Mouse (Mus musculus) limb, embryonic 15.5 days (tissue): ENCODE data around the gene Draxin. TPM values are rescaled to one million over a fixed set of nuclear protein-coding genes. Genes with fewer than 3 reads are reported as not detected.

Experiments
- ATAC-seq: fragments of 200-750 bp; cut with Nextera tagmentation; 2 replicates; pipeline ENCODE4 v1.8.0; 2017; ENCODE audit warnings: low read depth, moderate TSS enrichment; ENCODE audit not compliant: insufficient number of reproducible peaks, low FRiP score, low TSS enrichment
- H3K27ac ChIP-seq: fragments of 300-500 bp; sonication (generic); 2 replicates; pipeline ENCODE4 v1.5.1; 2015; ENCODE audit warnings: moderate library complexity, mild to moderate bottlenecking, inconsistent platforms
- H3K27me3 ChIP-seq: fragments of 300-500 bp; sonication (generic); 2 replicates; pipeline ENCODE4 v1.6.1; 2015; ENCODE audit warnings: inconsistent platforms
- H3K36me3 ChIP-seq: fragments of 300-500 bp; sonication (generic); 2 replicates; pipeline ENCODE4 v1.6.1; 2015; ENCODE audit warnings: inconsistent platforms
- H3K4me1 ChIP-seq: fragments of 300-500 bp; sonication (generic); 2 replicates; pipeline ENCODE4 v1.6.1; 2015; ENCODE audit warnings: inconsistent platforms
- H3K4me2 ChIP-seq: fragments of 300-500 bp; sonication (generic); 2 replicates; pipeline ENCODE4 v1.6.1; 2015; ENCODE audit warnings: mild to moderate bottlenecking, inconsistent platforms
- H3K4me3 ChIP-seq: fragments of 300-500 bp; sonication (generic); 2 replicates; pipeline ENCODE4 v1.5.1; 2015; ENCODE audit warnings: mild to moderate bottlenecking, inconsistent platforms
- H3K9ac ChIP-seq: fragments of 300-500 bp; sonication (generic); 2 replicates; pipeline ENCODE4 v1.6.1; 2015; ENCODE audit warnings: inconsistent platforms
- H3K9me3 ChIP-seq: fragments of 300-500 bp; sonication (generic); 2 replicates; pipeline ENCODE4 v1.6.1; 2016; ENCODE audit warnings: inconsistent platforms
- WGBS: fragments of 180-500 bp; shearing (Covaris S2); methylation state at CpG from one replicate; pipeline ENCODE4 v1.1.7; 2015; 5-methylcytosine and 5-hydroxymethylcytosine counted together
- polyA plus RNA-seq: library from polyadenylated mRNA; unstranded; fragments of >200 nt; fragmentation: Nextera tagmentation; extraction: Ambion mirVana; gene quantifications from 2 replicates; pipeline ENCODE4 v1.2.1, GENCODE M21; 2015

The Draxin gene
- polyA plus RNA-seq, 1 experiment from 2014 or later = 0.29 TPM

- Histone ChIP-seq H3K9ac (no peak overlapping the region), H3K4me1 (peaks cover 44% of the 10 kb centered on the region), H3K27me3 (peaks cover 78% of the 10 kb centered on the region), H3K4me3 (peak overlapping the region; percentile 32), H3K27ac (no peak overlapping the region), H3K4me2 (peak overlapping the region; percentile 59; the same call in 1 of the 2 replicates), H3K9me3 (no peaks in the 10 kb centered on the region), H3K36me3 (no peaks in the 10 kb centered on the region)
- WGBS = 2% methylated on average over 16 of the region's 16 CpGs
- ATAC-seq = no peak
Observed at GRCm38 (mm10) chr4:148164461-148164860, 34.0 kb upstream of the Draxin start.

- ATAC-seq = no peak
Observed at GRCm38 (mm10) chr4:148164002-148164439, 33.5 kb upstream of the Draxin start.

GRCm38 (mm10) chr4:148160436-148161390 is 30.2 kb upstream of the Draxin start, which contains the start of the genes Fbxo44 and Fbxo2:
Fbxo44 (minus strand) TSS chr4:148160482.
Fbxo2 (plus strand) TSS chr4:148160621.
- H3K4me1 ChIP-seq = peaks cover 45% of the 10 kb centered on the region
- peak within 1 kb of the TSS; percentile 97 for H3K4me2 ChIP-seq
- H3K36me3 ChIP-seq = 0 out of 2 replicates have a peak, but pooled peaks cover under 1% of the 10 kb centered on the region
- WGBS = under 1% methylated on average over 43 of the region's 43 CpGs
- no peaks in the 10 kb centered on the region for H3K9me3 ChIP-seq
- no peak within 1 kb of the TSS for H3K27ac ChIP-seq
- ATAC-seq = peak; percentile 67
- H3K9ac ChIP-seq = peak within 1 kb of the TSS; percentile 63
- H3K27me3 ChIP-seq = peaks cover 62% of the 10 kb centered on the region
- H3K4me3 ChIP-seq = peak within 1 kb of the TSS; percentile 61

More at GRCm38 (mm10) chr4:148164002-148164439, 33.5 kb upstream of the Draxin start:
- H3K4me2 ChIP-seq = peak overlapping the region; percentile 59
- H3K9me3 ChIP-seq = no peaks in the 10 kb centered on the region
- H3K4me1 ChIP-seq = peaks cover 48% of the 10 kb centered on the region
- H3K9ac ChIP-seq = no peak overlapping the region
- peak overlapping the region; percentile 32 for H3K4me3 ChIP-seq
- no peak overlapping the region for H3K27ac ChIP-seq
- under 1% methylated on average over 29 of the region's 29 CpGs for WGBS
- no peaks in the 10 kb centered on the region for H3K36me3 ChIP-seq
- H3K27me3 ChIP-seq = peaks cover 76% of the 10 kb centered on the region

GRCm38 (mm10) chr4:148159544-148160435 is 29.3 kb upstream of the Draxin start:
- Histone ChIP-seq H3K4me3 (peak overlapping the region; percentile 61), H3K4me2 (peak overlapping the region; percentile 97), H3K9ac (peak overlapping the region; percentile 63), H3K27me3 (peaks cover 53% of the 10 kb centered on the region), H3K4me1 (peaks cover 43% of the 10 kb centered on the region), H3K27ac (no peak overlapping the region), H3K36me3 (0 out of 2 replicates have a peak, but pooled peaks cover 3% of the 10 kb centered on the region), H3K9me3 (no peaks in the 10 kb centered on the region)
- ATAC-seq = peak; percentile 83
- under 1% methylated on average over 54 of the region's 55 CpGs for WGBS

- H3K36me3 ChIP-seq = 0 out of 2 replicates have a peak, but pooled peaks cover 3% of the 10 kb centered on the region
- no peaks in the 10 kb centered on the region for H3K9me3 ChIP-seq
- no peak for ATAC-seq
- H3K4me1 ChIP-seq = peaks cover 32% of the 10 kb centered on the region
- peak overlapping the region; percentile 63; the same call in 1 of the 2 replicates for H3K9ac ChIP-seq
- H3K4me2 ChIP-seq = peak overlapping the region; percentile 97
- peaks cover 42% of the 10 kb centered on the region for H3K27me3 ChIP-seq
- WGBS = 37% methylated on average over 27 of the region's 27 CpGs
- H3K4me3 ChIP-seq = peak overlapping the region; percentile 61
- no peak overlapping the region for H3K27ac ChIP-seq
Observed at GRCm38 (mm10) chr4:148158436-148159348, 28.2 kb upstream of the Draxin start.

GRCm38 (mm10) chr4:148154982-148155381 is 24.5 kb upstream of the Draxin start:
- no peaks in the 10 kb centered on the region for H3K9me3 ChIP-seq
- peaks cover 3% of the 10 kb centered on the region; the same call in 1 of the 2 replicates for H3K36me3 ChIP-seq
- no peak overlapping the region for H3K27ac ChIP-seq
- H3K4me3 ChIP-seq = no peak overlapping the region
- peaks cover 6% of the 10 kb centered on the region; the same call in 1 of the 2 replicates for H3K27me3 ChIP-seq
- peaks cover 33% of the 10 kb centered on the region for H3K4me1 ChIP-seq
- H3K4me2 ChIP-seq = no peak overlapping the region
- ATAC-seq = no peak
- no peak overlapping the region for H3K9ac ChIP-seq
- 58% methylated on average over 3 of the region's 3 CpGs for WGBS

GRCm38 (mm10) chr4:148154006-148154405 is 23.5 kb upstream of the Draxin start:
- H3K27me3 ChIP-seq = peaks cover 6% of the 10 kb centered on the region; the same call in 1 of the 2 replicates
- H3K36me3 ChIP-seq = peaks cover 3% of the 10 kb centered on the region; the same call in 1 of the 2 replicates
- no peak overlapping the region for H3K9ac ChIP-seq
- WGBS = 90% methylated on average over 4 of the region's 4 CpGs
- H3K9me3 ChIP-seq = no peaks in the 10 kb centered on the region
- no peak overlapping the region for H3K27ac ChIP-seq
- H3K4me2 ChIP-seq = no peak overlapping the region
- H3K4me1 ChIP-seq = peaks cover 31% of the 10 kb centered on the region
- ATAC-seq = no peak
- H3K4me3 ChIP-seq = no peak overlapping the region

- Histone ChIP-seq H3K27me3 (no peaks in the 10 kb centered on the region), H3K9me3 (no peaks in the 10 kb centered on the region), H3K4me3 (no peak overlapping the region), H3K27ac (no peak overlapping the region), H3K9ac (no peak overlapping the region), H3K4me1 (peaks cover 23% of the 10 kb centered on the region; the same call in 1 of the 2 replicates), H3K4me2 (no peak overlapping the region), H3K36me3 (peaks cover 3% of the 10 kb centered on the region; the same call in 1 of the 2 replicates)
- ATAC-seq = no peak
- WGBS = 79% methylated on average over 5 of the region's 5 CpGs
Observed at GRCm38 (mm10) chr4:148152547-148152946, 22.0 kb upstream of the Draxin start.

- Histone ChIP-seq H3K27me3 (no peaks in the 10 kb centered on the region), H3K36me3 (peaks cover 12% of the 10 kb centered on the region; the same call in 1 of the 2 replicates), H3K9ac (peak within 1 kb of the TSS; percentile 65), H3K4me1 (peaks cover 23% of the 10 kb centered on the region; the same call in 1 of the 2 replicates), H3K9me3 (no peaks in the 10 kb centered on the region), H3K27ac (peak within 1 kb of the TSS; percentile 74), H3K4me2 (peak within 1 kb of the TSS; percentile 95), H3K4me3 (peak within 1 kb of the TSS; percentile 66)
- peak; percentile 84 for ATAC-seq
- 1% methylated on average over 65 of the region's 67 CpGs for WGBS
Observed at GRCm38 (mm10) chr4:148151267-148152168, 21.0 kb upstream of the Draxin start, which contains the start of gene Fbxo6. Fbxo6 (minus strand) TSS chr4:148152140.

- H3K4me3 ChIP-seq = peak overlapping the region; percentile 66
- no peak overlapping the region for H3K27ac ChIP-seq
- peaks cover 23% of the 10 kb centered on the region; the same call in 1 of the 2 replicates for H3K4me1 ChIP-seq
- no peaks in the 10 kb centered on the region for H3K9me3 ChIP-seq
- H3K27me3 ChIP-seq = no peaks in the 10 kb centered on the region
- H3K4me2 ChIP-seq = peak overlapping the region; percentile 95
- WGBS = 50% methylated on average over 3 of the region's 3 CpGs
- ATAC-seq = no peak
- peaks cover 17% of the 10 kb centered on the region; the same call in 1 of the 2 replicates for H3K36me3 ChIP-seq
- no peak overlapping the region for H3K9ac ChIP-seq
Observed at GRCm38 (mm10) chr4:148150953-148151266, 20.4 kb upstream of the Draxin start.
